Mouse (Mus musculus): Measurements from ENCODE around the gene Hmgb1.

DNA sequence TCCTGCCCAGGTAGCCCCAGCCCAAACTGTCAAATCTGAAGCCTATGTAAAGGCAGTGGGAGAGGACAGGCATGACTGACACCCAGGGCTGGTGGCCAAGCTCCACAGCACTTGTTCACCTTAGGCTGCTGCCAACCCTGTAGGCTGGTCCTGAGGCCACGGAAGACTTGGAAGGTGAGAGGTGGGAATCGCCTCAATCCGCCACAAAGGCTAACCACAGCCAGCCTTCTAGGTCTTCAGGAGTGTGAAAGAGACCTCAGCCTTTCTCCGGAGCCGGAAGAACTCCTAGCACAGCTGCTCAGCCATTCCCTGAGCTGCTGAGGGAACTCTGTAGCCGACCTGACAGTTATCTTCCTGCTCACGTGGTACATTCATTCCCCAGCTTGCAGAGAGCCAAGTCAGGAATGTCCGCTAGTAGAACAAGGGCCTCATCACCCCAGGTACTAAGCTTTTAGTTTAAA is 116.8 kb downstream of the Hmgb1 start:
- TF ChIP-seq CTCF (conservative IDR thresholded peaks at IDR 0.05 in 1 of 2, IDR thresholded peaks at IDR 0.05 in 1 of 2; ENCODE audit: low read depth in 2 of 2, low read length in 2 of 2) (no peak), NRF1 (IDR thresholded peaks at IDR 0.05; ENCODE audit: low read depth, low read length) (no peak), SIN3A (IDR thresholded peaks at IDR 0.05; ENCODE audit: low read length) (no peak), EP300 (IDR thresholded peaks at IDR 0.05; ENCODE audit: low read length) (no peak), JUN (IDR thresholded peaks at IDR 0.05; ENCODE audit: insufficient read depth, low read depth, low read length) (no peak), RCOR1 (conservative IDR thresholded peaks at IDR 0.05; ENCODE audit: low read depth, low read length) (no peak), ZKSCAN1 (IDR thresholded peaks at IDR 0.05; ENCODE audit: borderline replicate concordance, low read depth, low read length) (no peak), MYC (IDR thresholded peaks at IDR 0.05; ENCODE audit: low read depth, low read length) (no peak), E2F4 (IDR thresholded peaks at IDR 0.05; ENCODE audit: insufficient replicate concordance, low read depth, low read length) (no peak), TCF12 (IDR thresholded peaks at IDR 0.05; ENCODE audit: low read depth, low read length) (no peak)

All from CH12.LX (cell line).